Mouse (Mus musculus) limb, embryonic 14.5 days (tissue): ENCODE results near the gene Atp1a3. TPM values are rescaled to one million over a fixed set of nuclear protein-coding genes. Genes with fewer than 3 reads are reported as not detected.

ENCODE experiments used
- ATAC-seq: fragments of 200-750 bp; cut with Nextera tagmentation; 2 replicates; pipeline ENCODE4 v1.8.0; 2017; ENCODE audit warnings: low read depth, moderate number of reproducible peaks, moderate TSS enrichment; ENCODE audit not compliant: low FRiP score
- DNase-seq: peaks from one replicate; pipeline ENCODE4 v3.0.0-alpha.2; 2015; ENCODE audit warnings: low spot score
- H3K27ac ChIP-seq: fragments of 300-500 bp; sonication (generic); replicated peaks from 2 replicates; pipeline ENCODE4 v1.5.1; 2014; ENCODE audit warnings: low read depth, mild to moderate bottlenecking, low read length, moderate library complexity, mixed read lengths
- H3K27me3 ChIP-seq: fragments of 300-500 bp; sonication (generic); 2 replicates; pipeline ENCODE4 v1.6.1; 2014; ENCODE audit warnings: low read length, mixed read lengths; ENCODE audit not compliant: control insufficient read depth, insufficient read depth
- H3K36me3 ChIP-seq: fragments of 300-500 bp; sonication (generic); 2 replicates; pipeline ENCODE4 v1.6.1; 2014; ENCODE audit warnings: mild to moderate bottlenecking, low read length, moderate library complexity, mixed read lengths; ENCODE audit not compliant: control insufficient read depth, insufficient read depth
- H3K4me1 ChIP-seq: fragments of 300-500 bp; sonication (generic); 2 replicates; pipeline ENCODE4 v1.6.1; 2014; ENCODE audit warnings: antibody characterized with exemption, low read length, mixed read lengths; ENCODE audit not compliant: control insufficient read depth, insufficient read depth
- H3K4me2 ChIP-seq: fragments of 300-500 bp; sonication (generic); replicated peaks from 2 replicates; pipeline ENCODE4 v1.6.1; 2014; ENCODE audit warnings: low read depth, mild to moderate bottlenecking, low read length, moderate library complexity; ENCODE audit not compliant: severe bottlenecking
- H3K4me3 ChIP-seq: fragments of 300-500 bp; sonication (generic); replicated peaks from 2 replicates; pipeline ENCODE4 v1.5.1; 2014; ENCODE audit warnings: low read length
- H3K9ac ChIP-seq: fragments of 300-500 bp; sonication (generic); 2 replicates; pipeline ENCODE4 v1.6.1; 2014; ENCODE audit warnings: mild to moderate bottlenecking, low read depth, low read length, moderate library complexity; ENCODE audit not compliant: severe bottlenecking
- H3K9me3 ChIP-seq: fragments of 300-500 bp; sonication (generic); 2 replicates; pipeline ENCODE4 v1.6.1; 2016; ENCODE audit warnings: low read length; ENCODE audit not compliant: control insufficient read depth
- POLR2A ChIP-seq: fragments of 200-500 bp; IDR thresholded peaks from 2 replicates; pipeline ENCODE4 v1.8.0; 2012; ENCODE audit warnings: inconsistent platforms, mild to moderate bottlenecking, moderate library complexity, borderline replicate concordance; ENCODE audit not compliant: insufficient read depth, insufficient read length; ENCODE audit errors: extremely low read depth
- WGBS: fragments of 180-500 bp; shearing (Covaris S2); extraction: QIAGEN DNeasy Blood & Tissue Kit; methylation state at CpG from one replicate; pipeline ENCODE4 v1.1.7; 2014; 5-methylcytosine and 5-hydroxymethylcytosine counted together
- microRNA-seq: library from miRNA; unstranded; fragments of <30 nt; microRNA quantifications from one replicate; pipeline ENCODE4, GENCODE M21; 2016
- polyA plus RNA-seq, 2 experiments: library from polyadenylated mRNA; depleted of rRNA in 1 of 2; stranded (reverse) in 1 of 2; unstranded in 1 of 2; fragments of >200 nt; fragmentation: Nextera tagmentation in 1 of 2; extraction: Ambion mirVana in 1 of 2; gene quantifications; 2 replicates each; pipeline versions ENCODE4 v1.2.1 to v1.2.3; 2012 to 2014

Gene Atp1a3
- polyA plus RNA-seq, 2 experiments: 0.69 to 0.84 TPM

DNA sequence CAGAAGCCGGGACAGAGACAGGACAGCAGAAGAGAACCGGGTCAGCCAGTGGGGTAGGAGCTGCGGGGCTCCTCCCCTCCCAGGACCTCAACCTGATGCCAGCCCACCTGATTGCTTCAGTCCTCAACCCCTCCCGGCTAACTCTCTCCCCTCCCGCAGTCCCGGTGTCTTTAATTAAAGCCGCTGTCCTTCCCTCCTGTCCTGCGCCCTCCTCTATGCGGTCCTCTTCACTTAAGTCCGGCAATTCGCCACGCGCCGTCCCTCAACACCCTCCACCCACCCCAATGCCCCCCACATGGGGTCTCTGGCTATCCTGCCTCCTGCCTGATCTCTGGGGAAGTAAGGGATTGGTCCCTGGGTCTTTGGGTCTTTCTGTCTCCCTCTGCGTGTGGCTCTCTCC, 74.1 kb downstream of the Atp1a3 start:
- Histone ChIP-seq H3K4me3 (no peak overlapping the region), H3K9me3 (no peaks in the 10 kb centered on the region), H3K9ac (no peak overlapping the region), H3K4me1 (no peaks in the 10 kb centered on the region), H3K36me3 (peaks cover 10% of the 10 kb centered on the region), H3K27me3 (peaks cover 72% of the 10 kb centered on the region), H3K27ac (no peak overlapping the region), H3K4me2 (no peak overlapping the region)
- WGBS: 0% methylated on average over 14 of the region's 15 CpGs
- ATAC-seq: no peak
- no peak for TF ChIP-seq POLR2A
- no peak for DNase-seq

- Histone ChIP-seq H3K4me3 (no peak overlapping the region), H3K4me1 (no peaks in the 10 kb centered on the region), H3K27ac (no peak overlapping the region), H3K36me3 (peaks cover 21% of the 10 kb centered on the region), H3K9me3 (no peaks in the 10 kb centered on the region), H3K4me2 (no peak overlapping the region), H3K9ac (no peak overlapping the region), H3K27me3 (peaks cover 61% of the 10 kb centered on the region)
- WGBS: 50% methylated on average over 6 of the region's 6 CpGs
- DNase-seq (no peak), ATAC-seq (no peak)
- no peak for TF ChIP-seq POLR2A
These were observed 75.3 kb downstream of the Atp1a3 start for GRCm38 (mm10) chr7:24930475-24930874.

Small RNA genes lying within 50 kb of the gene (microRNA-seq; reads per million reads assigned to microRNA genes)
- not detected for gene Mir7046
- not detected for gene Mir7047

Other genes starting within 250 kb of the Atp1a3 start
- gene Cd177, start 245.6 kb downstream of the Atp1a3 start, polyA plus RNA-seq (2012; rRNA removed): 0.05 and 0.27 TPM in 2 replicates
- 0.22 and 0.30 TPM in 2 replicates for gene Cd177, start 245.6 kb downstream of the Atp1a3 start, polyA plus RNA-seq (2014; fragmentation: Nextera tagmentation; extraction: Ambion mirVana)
- 0.22 TPM in 1 of 2 replicates, not detected in the other for gene Ceacam10, start 228.8 kb downstream of the Atp1a3 start, polyA plus RNA-seq (2012; rRNA removed)
- gene Ceacam10, start 228.8 kb downstream of the Atp1a3 start, polyA plus RNA-seq (2014; fragmentation: Nextera tagmentation; extraction: Ambion mirVana): not detected in 2 replicates
- 14.4 and 17.1 TPM in 2 replicates for gene Gm9844, start 143.7 kb downstream of the Atp1a3 start, polyA plus RNA-seq (2012; rRNA removed)
- gene Gm9844, start 143.7 kb downstream of the Atp1a3 start, polyA plus RNA-seq (2014; fragmentation: Nextera tagmentation; extraction: Ambion mirVana): 14.2 and 17.1 TPM in 2 replicates
- gene Lypd4, start 136.0 kb downstream of the Atp1a3 start, polyA plus RNA-seq (2012; rRNA removed): not detected in 2 replicates
- gene Lypd4, start 136.0 kb downstream of the Atp1a3 start, polyA plus RNA-seq (2014; fragmentation: Nextera tagmentation; extraction: Ambion mirVana): not detected in 2 replicates
- 0.04 TPM in 1 of 2 replicates, not detected in the other for gene Dmrtc2, start 135.9 kb downstream of the Atp1a3 start, polyA plus RNA-seq (2012; rRNA removed)
- 0.19 TPM in 1 of 2 replicates, not detected in the other for gene Dmrtc2, start 135.9 kb downstream of the Atp1a3 start, polyA plus RNA-seq (2014; fragmentation: Nextera tagmentation; extraction: Ambion mirVana)
- gene Rps19, start 121.6 kb downstream of the Atp1a3 start, polyA plus RNA-seq (2012; rRNA removed): 1,054 and 1,323 TPM in 2 replicates
- gene Rps19, start 121.6 kb downstream of the Atp1a3 start, polyA plus RNA-seq (2014; fragmentation: Nextera tagmentation; extraction: Ambion mirVana): 3,510 and 3,666 TPM in 2 replicates
- gene Cd79a, start 108.6 kb downstream of the Atp1a3 start, polyA plus RNA-seq (2012; rRNA removed): 0.84 and 1.4 TPM in 2 replicates
- gene Cd79a, start 108.6 kb downstream of the Atp1a3 start, polyA plus RNA-seq (2014; fragmentation: Nextera tagmentation; extraction: Ambion mirVana): 0.26 and 0.37 TPM in 2 replicates
- 256 and 337 TPM in 2 replicates for gene Arhgef1, start 103.0 kb downstream of the Atp1a3 start, polyA plus RNA-seq (2012; rRNA removed)
- gene Arhgef1, start 103.0 kb downstream of the Atp1a3 start, polyA plus RNA-seq (2014; fragmentation: Nextera tagmentation; extraction: Ambion mirVana): 109 and 116 TPM in 2 replicates
- 0.06 and 0.09 TPM in 2 replicates for gene Gm4881, start 61.5 kb downstream of the Atp1a3 start, polyA plus RNA-seq (2012; rRNA removed)
- gene Gm4881, start 61.5 kb downstream of the Atp1a3 start, polyA plus RNA-seq (2014; fragmentation: Nextera tagmentation; extraction: Ambion mirVana): not detected in 2 replicates
- 185 and 268 TPM in 2 replicates for gene Rabac1, start 33.2 kb downstream of the Atp1a3 start, polyA plus RNA-seq (2012; rRNA removed)
- 212 and 230 TPM in 2 replicates for gene Rabac1, start 33.2 kb downstream of the Atp1a3 start, polyA plus RNA-seq (2014; fragmentation: Nextera tagmentation; extraction: Ambion mirVana)
- 84.9 and 128 TPM in 2 replicates for gene Grik5, start 66.4 kb upstream of the Atp1a3 start, polyA plus RNA-seq (2012; rRNA removed)
- 11.8 and 13.8 TPM in 2 replicates for gene Grik5, start 66.4 kb upstream of the Atp1a3 start, polyA plus RNA-seq (2014; fragmentation: Nextera tagmentation; extraction: Ambion mirVana)
- 33.3 and 45.7 TPM in 2 replicates for gene Zfp574, start 66.6 kb upstream of the Atp1a3 start, polyA plus RNA-seq (2012; rRNA removed)
- 28.0 and 30.8 TPM in 2 replicates for gene Zfp574, start 66.6 kb upstream of the Atp1a3 start, polyA plus RNA-seq (2014; fragmentation: Nextera tagmentation; extraction: Ambion mirVana)
- gene Pou2f2, start 173.8 kb upstream of the Atp1a3 start, polyA plus RNA-seq (2012; rRNA removed): 1.3 and 2.6 TPM in 2 replicates
- 0.55 and 1.9 TPM in 2 replicates for gene Pou2f2, start 173.8 kb upstream of the Atp1a3 start, polyA plus RNA-seq (2014; fragmentation: Nextera tagmentation; extraction: Ambion mirVana)
- gene Dedd2, start 214.7 kb upstream of the Atp1a3 start, polyA plus RNA-seq (2012; rRNA removed): 11.1 and 14.0 TPM in 2 replicates
- gene Dedd2, start 214.7 kb upstream of the Atp1a3 start, polyA plus RNA-seq (2014; fragmentation: Nextera tagmentation; extraction: Ambion mirVana): 9.0 and 9.4 TPM in 2 replicates
- 11.1 and 13.0 TPM in 2 replicates for gene Zfp526, start 215.5 kb upstream of the Atp1a3 start, polyA plus RNA-seq (2012; rRNA removed)
- gene Zfp526, start 215.5 kb upstream of the Atp1a3 start, polyA plus RNA-seq (2014; fragmentation: Nextera tagmentation; extraction: Ambion mirVana): 3.9 and 4.2 TPM in 2 replicates
- 155 and 204 TPM in 2 replicates for gene Gsk3a, start 231.9 kb upstream of the Atp1a3 start, polyA plus RNA-seq (2012; rRNA removed)
- gene Gsk3a, start 231.9 kb upstream of the Atp1a3 start, polyA plus RNA-seq (2014; fragmentation: Nextera tagmentation; extraction: Ambion mirVana): 16.3 and 18.8 TPM in 2 replicates
- 99.2 and 127 TPM in 2 replicates for gene Erf, start 244.8 kb upstream of the Atp1a3 start, polyA plus RNA-seq (2012; rRNA removed)
- gene Erf, start 244.8 kb upstream of the Atp1a3 start, polyA plus RNA-seq (2014; fragmentation: Nextera tagmentation; extraction: Ambion mirVana): 33.2 and 37.9 TPM in 2 replicates